Mouse (Mus musculus) neural tube, embryonic 10.5 days (tissue): ENCODE measurements around the gene Sema5b.

ENCODE experiments used
- DNase-seq: peaks from one replicate; pipeline ENCODE4 v3.0.0-alpha.2; 2017; ENCODE audit warnings: low spot score; ENCODE audit errors: extremely low spot score

Gene Sema5b

DNA sequence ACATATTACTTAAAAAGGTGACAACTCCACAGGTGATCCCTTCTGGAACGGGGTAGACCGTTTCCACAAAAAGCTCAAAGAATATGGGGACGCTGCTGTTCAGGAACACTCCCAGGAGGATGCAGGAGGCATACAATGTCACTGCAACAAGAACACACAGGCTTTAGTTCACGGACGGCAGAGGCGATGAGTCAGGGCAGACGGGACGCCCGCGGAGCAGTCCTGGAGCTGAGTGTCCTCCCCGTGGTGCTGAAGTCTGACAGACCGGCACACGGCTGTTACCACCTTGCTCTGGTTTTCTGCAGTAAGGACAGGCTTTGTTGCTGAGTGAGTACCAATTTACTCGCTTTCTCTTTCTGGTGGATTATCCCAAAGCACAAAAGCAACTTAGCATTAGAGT, 163.9 kb downstream of the Sema5b start:
- DNase-seq, result no peak

DNA sequence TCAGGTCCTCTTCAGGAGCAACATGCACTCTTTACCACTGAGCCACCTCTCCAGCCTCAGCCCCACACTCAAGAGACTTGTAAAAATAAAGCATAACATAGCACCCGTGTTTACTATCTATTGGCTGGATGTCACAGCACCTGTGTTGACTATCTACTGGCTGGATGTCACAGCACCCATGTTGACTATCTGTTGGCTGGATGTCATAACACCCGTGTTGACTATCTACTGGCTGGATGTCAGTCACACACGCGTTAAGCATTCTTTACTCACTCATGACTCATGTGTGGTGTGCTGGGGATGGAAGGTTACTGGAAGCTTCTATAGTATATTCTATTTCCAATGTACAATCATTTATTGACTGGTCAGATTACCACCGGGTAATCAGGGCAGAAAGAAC, 166.1 kb downstream of the Sema5b start:
- no peak for DNase-seq

DNA sequence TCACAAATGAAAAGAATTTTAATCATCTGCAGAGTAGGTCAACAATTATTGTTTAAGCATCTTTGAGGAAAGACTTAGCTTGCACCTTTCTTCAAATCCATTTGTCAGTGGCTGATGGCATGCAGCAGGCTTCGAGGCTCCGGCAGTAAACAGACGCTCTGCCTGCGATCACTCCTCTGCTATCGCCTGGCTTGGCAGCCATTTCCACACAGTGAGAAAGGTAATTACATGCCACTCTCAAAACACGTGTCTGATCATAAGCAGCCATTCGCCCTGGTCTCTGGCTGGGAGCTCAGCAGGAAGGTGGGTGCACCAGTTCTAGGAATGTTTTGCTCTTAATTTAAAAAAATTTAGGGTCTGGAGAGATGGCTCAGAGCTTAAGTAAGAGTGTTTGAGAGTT, 170.1 kb downstream of the Sema5b start:
- no peak for DNase-seq

DNA sequence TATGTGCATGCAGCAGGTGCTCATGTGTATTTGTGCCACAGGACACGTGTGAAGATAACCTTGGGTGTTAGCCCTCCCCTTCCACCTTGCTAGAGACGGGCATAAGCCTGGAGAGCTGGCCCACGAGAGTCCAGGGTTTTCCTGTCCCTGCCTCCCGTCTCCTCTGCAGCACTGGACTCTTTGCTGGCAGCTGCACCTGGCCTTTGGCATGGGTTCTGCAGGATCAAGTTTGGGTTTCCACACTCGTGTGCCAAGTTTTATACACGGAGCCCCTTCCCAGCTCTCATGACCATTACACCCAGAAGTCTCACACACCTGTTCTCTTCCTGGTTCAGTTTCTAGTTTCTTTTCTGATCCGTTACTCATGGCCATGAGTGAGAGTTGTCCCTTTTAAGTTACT, 172.7 kb downstream of the Sema5b start:
- DNase-seq, result no peak
